Mouse (Mus musculus) spleen, adult 12 weeks (tissue): ENCODE results near the gene Hs3st3b1.

Experiments
- DNase-seq: peaks from one replicate; pipeline ENCODE4 v3.0.0; 2022; ENCODE audit warnings: low spot score

Gene Hs3st3b1

DNA sequence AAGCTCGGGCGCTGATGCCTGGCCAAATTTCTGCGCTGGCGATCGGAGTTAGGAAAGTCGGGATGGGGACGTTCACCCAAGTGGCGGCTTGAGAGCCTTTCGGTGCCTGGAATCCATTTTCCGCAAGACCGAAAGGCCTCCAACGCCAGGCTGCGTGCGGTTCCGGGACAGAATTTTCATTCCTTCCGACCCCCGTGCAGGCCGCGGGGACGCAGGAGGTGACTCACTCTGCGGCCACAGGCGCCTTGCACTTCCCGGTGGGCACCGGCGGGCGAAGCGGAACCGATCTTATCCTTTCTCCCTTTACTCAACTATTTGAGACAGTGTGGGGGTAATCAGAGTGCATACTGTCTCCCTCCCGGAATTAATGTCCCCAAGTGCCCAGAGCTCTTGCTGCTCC is 1.3 kb upstream of the Hs3st3b1 start:
- no peak for DNase-seq

DNA sequence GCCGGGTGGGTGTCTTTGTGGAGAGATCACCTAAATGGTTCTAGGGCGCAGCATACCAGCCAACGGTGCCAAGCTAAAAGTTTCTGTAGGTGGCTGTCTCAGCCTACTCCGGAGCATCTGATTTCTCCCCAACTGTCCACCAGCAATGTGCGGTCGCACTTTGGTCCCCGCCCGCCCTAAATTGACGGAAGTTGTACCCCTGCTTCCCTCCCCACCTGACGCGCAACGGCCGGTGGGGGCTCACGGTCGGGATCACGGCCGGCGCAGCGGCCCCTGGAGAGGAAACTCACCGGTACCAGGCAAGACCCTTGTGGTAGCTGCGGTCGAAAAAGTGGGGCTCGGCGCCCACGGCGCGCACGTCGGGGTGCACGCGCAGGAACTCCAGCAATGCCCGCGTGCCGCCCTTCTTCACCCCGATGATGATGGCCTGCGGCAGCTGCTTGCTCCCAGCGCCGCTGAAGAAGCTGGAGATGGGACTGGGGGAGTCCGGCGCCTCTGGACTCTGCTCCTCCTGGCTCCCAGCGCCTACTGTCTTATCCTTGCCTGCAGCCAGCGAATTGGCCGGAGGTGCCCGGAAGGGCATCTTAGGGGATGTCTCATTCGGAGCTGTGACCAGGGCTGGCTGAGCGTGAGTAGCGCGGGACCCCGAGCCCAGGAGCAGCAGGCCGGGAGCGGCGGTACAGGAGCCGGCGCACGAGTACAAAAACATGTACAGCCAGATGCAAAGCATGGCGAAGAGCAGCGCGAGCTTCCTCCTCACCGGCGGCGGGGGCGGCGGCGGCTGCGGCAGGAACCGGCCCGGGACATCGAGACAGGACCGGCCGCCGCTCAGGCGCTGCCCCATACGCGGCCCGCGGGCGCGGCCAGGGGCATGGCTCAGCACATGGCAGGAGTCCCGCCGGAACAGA is 792 bp downstream of the Hs3st3b1 start:
- DNase-seq = no peak

DNA sequence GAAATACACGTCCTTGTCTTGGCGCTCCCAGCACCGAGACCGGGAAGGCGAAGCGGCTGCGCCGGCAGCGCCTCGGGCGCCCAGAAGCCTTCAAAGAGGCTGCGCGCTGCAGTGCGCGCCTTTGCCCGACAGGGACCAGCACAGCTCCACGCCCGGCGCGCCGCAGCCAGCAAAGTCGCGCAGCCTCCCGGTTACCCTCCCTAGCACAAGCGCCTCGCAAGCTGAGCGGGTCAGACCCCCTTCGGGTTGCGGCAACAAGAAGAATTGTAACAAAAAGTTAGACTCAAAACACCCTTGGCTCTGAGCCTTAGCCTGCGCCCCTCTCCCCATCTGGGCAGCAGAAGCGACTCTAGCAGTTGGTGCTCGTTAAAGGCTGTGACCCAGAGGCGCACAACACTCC is 1.6 kb downstream of the Hs3st3b1 start:
- DNase-seq = peak; percentile 45

DNA sequence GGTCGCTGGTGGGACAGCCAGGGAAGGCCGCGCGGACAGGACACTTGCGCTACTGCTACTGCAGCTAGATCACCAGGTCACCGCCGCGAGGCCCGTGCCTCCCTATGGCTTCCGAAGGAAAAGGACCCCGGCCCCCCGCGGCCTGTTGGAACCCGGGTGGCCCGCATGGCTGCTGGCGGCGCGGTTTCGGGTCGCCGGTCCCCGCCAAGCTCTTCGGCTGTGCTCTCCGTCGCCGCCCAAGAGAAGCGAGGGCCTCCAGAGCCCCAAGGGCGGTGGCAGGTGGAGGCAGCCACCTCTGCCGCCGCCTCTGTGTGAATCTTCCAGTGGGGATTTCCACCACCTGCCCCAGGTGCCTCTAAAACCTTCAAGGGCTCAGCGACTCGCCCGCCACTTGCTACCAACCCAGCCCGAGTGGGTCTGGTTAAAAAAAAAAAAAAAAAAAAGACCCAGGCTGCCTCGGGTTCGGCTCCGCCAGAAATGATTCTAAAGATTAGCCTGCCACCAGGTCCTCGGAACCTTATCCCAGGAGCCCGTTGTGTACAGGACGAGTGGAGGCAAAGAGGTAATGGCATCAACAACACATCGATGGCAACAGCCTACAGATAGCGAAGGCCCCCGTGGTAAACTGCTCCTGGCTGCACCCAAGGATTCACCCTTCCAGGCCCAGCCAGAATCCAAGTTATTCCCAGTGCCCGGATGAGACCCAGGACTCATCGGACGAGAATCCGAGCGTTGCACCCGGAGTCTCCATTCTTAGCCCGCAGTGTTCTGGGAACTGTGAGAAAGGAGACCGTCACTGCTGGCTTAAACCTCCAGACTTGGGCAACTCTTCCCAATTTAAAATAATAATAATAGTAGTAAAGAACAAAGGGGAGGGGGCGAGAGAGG is 2.6 kb downstream of the Hs3st3b1 start:
- DNase-seq = no peak

DNA sequence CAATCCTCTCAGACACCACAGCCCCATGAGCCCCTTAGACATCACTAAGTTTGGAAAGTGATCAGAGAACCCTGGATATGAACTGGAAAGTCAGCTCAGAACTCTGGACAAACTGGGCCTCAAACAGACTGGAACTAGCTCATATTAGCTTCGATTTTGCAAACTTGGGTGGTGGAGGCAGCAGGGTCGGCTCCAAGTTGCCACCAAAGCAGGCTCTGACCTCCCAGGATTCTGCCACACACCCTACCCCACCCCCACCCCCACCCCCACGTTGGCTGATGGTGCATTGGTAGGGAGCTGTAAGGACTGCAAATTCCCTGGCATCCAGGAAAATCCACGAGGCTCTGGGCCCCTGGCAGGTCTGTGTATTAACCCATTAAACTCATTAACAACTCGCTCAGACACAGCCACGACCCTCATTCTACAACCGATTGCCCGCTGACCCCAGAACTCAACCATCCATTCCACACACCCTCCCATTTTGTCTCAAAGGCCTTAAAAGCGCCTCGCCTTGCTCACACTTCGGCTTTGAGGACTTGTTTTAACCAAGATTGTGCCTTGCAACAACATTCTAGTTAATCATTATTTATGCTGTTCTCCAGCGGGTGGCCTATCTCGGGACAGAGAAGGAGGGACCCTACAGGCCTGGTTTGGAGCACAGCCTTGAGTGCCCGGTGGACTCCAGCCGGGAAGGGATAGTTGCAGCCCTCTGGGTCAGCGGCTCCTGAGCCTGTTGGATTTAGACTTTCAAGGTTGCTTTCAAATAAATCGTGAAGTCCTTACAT is 3.6 kb downstream of the Hs3st3b1 start:
- no peak for DNase-seq

DNA sequence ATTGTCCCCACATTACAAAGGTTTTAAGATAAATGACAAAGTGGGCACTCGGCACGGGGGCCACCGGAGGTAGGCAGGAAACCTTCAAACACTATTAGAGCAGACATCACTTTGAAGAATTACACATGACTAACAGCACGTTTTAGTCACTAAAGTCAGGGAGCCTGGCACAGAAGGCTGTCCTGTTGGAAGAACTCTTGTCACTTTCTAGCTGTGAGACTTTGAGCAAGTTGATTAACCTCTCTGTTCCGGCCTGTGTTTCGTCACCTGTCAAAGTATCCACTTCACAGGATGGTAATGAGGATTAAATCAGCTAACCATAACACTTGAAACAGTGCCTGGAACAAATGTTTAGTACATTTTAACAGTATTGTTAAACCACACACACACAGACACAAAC is 4.5 kb downstream of the Hs3st3b1 start:
- no peak for DNase-seq

DNA sequence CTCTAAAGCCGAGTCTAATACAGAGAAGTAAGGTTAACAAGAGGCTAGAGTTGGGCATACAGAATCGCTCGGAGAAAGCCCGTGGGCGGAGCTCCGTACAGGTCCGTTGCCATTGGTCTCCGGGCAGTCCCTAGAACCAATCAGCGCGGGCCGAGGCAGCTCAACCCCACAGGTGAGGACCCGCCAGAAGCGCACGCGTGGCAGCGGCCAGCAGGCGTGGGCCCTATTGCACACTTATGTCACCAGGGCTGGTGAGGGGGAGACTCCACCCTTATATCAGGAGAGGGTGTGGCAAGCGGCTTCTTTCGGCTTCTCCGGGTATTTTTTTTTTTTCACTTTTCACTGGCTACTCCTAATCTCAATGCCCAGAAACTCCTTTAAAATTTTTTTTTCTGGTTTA is 7.7 kb downstream of the Hs3st3b1 start:
- no peak for DNase-seq

DNA sequence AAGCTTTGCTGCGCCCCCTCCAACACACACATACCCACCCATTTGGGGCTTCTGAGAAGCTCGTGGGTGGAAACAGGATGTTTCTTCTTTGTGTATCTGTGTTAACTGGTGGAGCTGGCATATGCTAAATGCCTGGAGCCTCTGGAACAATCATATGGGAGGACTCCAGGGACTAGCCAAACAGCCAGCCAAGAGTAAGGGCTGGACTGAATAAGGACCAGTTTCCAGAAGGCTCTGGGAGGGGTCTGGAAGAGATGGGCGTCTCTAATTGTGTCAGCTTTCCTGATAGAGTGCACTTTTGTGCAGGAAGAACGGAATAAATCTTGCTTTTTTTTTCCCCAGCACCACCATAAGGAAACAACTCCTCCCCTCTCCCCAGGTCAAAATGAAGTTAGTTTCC is 8.2 kb downstream of the Hs3st3b1 start:
- no peak for DNase-seq

DNA sequence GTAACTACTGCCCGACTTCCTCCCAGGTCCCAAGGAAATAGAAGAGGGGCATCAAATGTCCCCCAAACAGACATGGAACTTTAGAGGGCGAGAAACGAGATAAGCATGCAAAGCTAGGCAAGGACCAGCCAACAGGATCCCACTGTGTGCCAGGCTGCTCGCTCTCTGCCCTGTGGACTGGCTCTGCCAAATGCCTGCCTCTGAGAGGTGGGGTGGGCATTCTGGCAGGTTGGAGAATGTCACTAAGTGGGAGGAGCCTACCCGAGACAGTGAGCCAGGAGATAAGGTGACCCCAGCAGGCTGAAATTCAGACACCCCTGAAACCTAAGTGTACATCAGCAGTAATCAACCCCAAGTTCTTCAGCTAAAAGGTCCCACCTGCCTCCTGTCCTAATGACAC is 11.1 kb downstream of the Hs3st3b1 start:
- no peak for DNase-seq

DNA sequence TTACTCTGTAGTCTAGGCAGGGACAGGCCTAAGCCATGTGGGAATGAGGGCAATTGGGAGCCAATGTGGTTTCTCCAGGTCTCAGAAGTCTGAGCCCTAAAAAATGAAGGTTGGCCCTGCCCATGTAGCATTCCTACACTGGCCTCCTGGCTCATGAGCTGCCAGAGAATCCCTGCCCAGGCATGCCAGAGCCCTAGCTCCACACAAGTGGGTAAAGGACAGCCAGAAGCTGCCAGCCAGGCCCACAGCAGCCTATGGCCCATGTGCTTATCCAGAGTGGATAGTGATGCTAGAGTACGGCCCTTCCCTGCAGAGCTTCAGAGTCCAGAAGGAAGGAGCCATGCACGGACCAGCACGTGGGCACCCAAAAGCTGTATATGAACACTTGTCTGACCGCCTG is 12.1 kb downstream of the Hs3st3b1 start:
- DNase-seq = no peak

DNA sequence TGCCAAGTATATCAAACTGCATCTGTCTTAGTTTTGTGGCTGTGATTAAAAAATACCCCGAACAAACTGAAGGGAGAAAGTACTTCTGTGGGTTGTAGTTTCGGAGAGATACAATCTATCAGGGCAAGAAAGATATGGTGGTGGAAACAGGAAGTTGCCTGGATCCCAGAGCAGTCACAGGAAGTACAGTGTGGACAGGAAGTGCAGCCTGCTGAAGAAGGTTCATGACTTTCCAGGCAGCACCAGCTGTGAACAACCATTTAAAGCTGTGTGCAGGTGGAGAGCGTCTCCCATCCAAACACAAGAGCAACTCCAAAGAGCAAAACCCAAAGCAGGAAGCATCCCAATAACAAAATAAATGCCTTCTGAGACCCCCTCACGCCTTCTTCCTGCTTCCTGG is 13.6 kb downstream of the Hs3st3b1 start:
- no peak for DNase-seq

DNA sequence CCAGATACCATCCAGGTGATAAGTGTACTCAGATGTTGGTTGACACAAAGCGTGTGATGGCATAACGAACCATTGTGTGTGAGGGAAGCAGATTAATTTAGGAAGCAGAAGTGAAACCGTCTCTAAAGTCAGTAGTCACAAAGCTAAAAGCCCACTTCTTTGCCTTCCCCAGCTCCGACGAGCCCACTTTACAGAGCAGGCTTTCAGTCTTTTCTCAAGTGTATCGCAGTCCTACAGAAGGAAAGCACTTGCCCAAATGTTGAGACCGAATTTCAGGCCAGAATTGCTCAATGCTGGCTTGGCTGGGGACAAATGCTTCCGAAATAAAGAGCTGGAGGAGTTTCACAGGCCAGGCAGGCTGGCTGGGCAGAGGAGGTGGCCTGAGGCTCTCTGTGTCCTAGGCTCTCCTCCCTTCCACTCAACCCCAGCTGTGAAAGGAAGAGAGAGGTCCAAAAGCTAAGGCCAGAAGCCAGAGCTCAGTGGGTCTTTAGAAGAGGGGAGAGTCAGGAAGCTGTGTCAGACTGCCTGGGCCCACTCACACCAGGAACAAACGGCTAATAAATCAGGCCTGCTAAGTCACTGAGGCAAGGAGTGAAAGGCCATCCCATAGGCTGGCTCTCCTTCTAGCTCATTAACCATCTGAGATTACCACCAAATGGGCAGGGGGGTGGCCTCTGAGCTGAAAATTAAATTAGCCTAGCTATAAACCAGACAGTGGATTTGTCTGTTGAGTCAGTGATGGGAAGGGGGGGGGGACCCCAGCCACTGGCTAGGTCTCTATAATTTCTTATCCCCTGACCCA is 15.3 kb downstream of the Hs3st3b1 start:
- no peak for DNase-seq

DNA sequence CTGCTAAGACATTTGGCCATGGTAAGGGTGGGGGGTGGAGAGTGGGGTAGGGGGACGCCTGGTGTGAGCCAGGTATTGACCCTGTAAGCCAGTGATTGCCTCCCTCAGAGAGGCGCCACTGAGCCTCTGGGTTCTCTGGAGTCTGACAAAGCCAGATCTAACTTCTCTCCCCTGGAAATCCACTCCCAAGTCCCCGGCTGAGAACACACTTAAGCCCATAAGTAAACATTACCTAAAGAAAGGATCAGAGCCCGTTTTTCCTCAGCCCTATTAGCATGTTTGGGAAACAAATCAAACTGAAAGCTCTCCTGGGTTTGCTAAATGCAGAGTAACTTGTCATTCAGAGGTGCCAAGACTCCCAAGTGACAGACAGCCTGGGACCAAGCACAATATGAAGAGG is 17.3 kb downstream of the Hs3st3b1 start:
- DNase-seq = no peak

DNA sequence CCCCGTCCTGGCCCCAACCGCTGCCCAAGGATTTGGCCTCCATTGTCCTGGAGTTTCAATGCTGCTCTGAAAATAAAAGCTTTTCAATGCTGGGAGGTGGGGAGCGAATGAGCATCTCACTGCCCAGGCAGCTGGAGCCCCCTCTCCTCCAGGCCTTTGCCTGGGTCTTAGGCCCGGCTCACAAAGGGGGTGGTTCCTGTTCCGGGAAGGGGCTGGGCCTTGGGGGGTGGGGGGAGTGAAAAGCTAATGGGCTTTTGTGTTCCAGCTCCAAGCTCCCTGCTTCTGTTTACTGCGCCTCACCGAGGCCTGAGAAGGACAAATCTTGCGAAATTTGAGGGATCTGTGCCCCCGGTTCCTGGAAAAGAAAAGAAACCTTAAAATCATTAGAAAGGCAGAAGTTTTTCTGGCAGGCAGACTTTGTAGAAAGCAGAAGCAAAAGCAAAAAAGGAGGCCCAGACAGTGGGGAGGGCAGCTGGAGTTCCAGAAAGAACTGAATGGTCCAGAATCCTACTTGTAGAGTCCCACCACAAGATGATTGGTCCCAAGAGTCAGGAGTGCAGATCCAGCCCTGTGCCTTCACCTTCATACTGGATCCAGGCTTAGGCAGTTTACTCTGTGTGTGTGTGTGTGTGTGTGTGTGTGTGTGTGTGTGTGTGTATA is 23.5 kb downstream of the Hs3st3b1 start:
- no peak for DNase-seq

DNA sequence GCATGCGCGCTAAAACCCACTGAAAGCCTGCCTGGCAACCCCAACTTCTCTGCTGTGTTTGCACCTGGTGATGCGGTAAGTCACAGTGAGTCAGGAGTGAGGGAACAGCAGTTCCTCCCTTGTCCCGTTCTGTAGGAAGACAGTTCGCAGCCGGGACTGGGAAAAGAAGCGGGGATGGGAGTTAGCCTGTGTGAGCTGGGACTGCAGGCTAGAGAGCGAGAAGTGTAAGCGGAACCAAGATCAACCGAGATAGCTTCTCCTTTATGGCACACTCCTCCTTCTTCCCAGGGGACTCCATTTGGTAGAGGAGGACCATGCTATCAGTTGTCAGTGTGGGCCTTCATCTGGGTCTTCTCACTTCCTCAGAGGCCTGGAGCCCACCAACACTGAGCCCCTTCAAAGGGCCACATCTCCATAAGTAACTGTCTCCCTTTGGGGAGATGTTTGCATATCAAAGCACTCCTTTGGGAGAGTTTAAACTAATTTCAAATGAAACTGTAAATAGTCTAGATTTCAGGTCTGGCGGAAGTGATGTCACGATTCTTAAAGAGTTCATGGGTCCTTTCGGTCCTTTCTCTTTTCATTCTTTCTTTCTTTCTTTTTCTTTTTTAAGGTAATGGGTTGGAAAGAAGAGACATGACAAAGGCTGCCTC is 24.1 kb downstream of the Hs3st3b1 start:
- no peak for DNase-seq

DNA sequence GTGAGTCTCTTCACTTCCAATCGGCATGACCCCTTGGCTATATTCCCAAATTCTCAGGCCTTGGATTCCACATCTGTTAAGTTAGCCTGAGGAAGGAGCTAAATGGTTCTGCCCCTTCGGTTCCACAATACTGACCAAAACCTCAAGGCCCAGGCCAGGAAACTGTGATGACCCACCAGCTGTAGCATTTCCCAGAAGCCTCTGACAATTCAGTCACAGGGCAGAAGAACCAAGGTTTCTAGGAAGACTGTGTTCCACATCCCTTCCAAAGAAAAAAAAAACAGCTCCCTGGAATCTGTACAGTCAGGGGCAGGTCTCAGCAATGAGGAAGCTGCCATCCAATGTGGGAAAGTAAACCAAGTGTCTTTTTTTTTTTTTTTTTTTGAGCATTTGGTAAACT is 25.1 kb downstream of the Hs3st3b1 start:
- DNase-seq = no peak

DNA sequence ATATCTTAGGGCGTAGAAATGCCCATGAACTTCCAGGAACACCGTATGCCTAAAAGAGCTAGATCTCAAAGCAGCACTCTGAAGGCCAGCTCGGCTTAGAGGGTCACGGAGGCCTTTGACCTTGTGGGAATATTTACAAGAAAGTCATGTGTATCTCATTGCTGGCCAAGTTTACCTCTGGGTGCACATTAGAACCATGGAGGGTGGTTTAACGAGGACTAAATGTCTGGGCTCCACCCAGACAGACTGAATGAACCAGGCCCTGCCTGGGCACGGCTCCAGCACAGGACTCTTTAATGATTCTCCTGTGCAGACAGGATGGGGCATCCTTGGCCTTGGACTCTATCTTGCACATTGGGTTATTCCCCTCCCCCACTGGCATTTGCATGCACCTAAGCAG is 27.9 kb downstream of the Hs3st3b1 start:
- DNase-seq = no peak

DNA sequence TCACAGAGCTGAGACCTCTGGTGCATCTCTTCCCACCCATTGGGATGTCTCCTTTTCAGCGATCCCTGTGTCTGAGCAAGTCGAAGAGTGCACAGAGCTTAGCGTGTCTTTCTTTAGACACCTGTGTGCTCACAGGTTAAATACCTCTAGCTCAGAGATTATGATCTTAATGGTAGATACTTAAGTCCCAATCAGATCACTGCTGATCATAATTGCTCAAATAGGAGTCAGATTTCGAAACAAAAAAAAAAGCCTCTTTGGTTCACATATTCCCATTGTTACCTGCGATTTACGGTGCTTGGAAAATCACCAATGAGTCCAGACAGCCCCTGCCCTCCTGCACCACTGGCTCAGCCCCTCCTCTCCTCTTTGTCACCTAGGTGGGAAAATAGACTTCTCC is 28.5 kb downstream of the Hs3st3b1 start:
- no peak for DNase-seq

DNA sequence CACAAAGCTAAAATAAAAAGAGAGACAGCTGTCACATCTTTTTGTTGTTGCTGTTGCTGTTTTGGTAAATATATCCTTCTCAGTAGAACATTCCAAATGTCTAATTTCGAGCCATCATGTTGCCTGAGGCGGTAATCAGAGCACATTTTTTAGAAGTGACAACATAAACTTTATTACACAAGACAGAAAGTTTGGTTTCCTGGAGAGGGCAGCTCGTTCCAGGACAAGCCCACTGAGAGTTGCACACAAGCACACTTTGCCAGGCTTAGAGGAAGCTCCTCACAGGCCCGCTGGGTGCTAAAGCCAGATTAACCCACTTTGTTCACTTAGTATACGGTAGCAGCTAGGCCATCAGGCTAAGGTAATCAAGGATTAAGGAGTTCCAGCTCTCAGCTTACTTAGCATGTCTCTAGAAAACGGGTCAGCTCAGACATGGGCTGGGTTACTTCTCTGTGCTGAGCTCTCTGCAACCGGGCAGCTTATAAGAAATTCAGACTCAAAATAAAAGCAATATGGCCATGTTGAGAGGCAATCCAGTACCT is 30.5 kb downstream of the Hs3st3b1 start:
- no peak for DNase-seq

DNA sequence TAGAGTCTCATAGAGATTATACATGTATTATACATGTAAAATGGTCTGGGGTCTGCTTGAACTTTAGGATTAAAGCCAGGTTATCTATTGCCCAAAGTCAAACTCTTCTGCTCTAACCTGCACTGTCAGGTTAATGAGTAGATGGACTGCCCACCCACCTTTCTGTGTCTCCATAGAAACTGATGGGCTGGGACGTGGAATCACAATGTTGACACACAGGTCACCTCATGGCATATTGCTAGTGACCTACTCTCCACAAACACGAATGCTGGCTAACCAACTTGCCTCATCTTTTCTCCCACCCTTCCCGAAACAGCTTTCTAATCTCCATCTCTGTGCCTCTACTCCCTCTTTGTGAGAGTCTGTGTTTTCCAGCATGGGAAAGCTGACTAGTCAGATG is 38.7 kb downstream of the Hs3st3b1 start:
- DNase-seq = no peak
